ENCODE assay signal across 25 mouse cellular contexts in genomic region chr14:45661575-45661974, GRCm38 (mm10). TPM values are rescaled to one million over a fixed set of nuclear protein-coding genes. Genes with fewer than 3 reads are reported as not detected.
DNase-seq lines count a peak whose midpoint lies in the region; ATAC-seq and TF ChIP-seq lines count a peak whose summit lies in the region.
"Had no signal": no experiment of that assay in that cellular context is flagged by ENCODE, and none has a peak within 500 bp of the region (broad histone marks: within the 10 kb centered on the region; RNA-seq: fewer than 3 reads in every experiment).

No protein-coding gene starts in this region.

- no peaks in the 10 kb centered on the region for H3K9me3 ChIP-seq in forebrain, embryonic 16.5 days (ENCODE audit: control insufficient read depth, low read length)
- H3K9me3 ChIP-seq in forebrain, embryonic 11.5 days (ENCODE audit: control insufficient read depth, low read length): no peaks in the 10 kb centered on the region
- H3K9me3 ChIP-seq in lung, postnatal 0 days (ENCODE audit: low read length): no peaks in the 10 kb centered on the region
- H3K9me3 ChIP-seq: embryonic facial prominence, embryonic 12.5 days; G1E; heart, embryonic 15.5 days; hindbrain, embryonic 10.5 days; intestine, embryonic 15.5 days had no signal

- peaks cover 6% of the 10 kb centered on the region for H3K4me1 ChIP-seq in forebrain, embryonic 16.5 days (replicated peaks; ENCODE audit: control insufficient read depth, insufficient read depth, low read length)
- H3K4me1 ChIP-seq in forebrain, embryonic 11.5 days (replicated peaks; ENCODE audit: control insufficient read depth, insufficient read depth, low read length): peaks cover 4% of the 10 kb centered on the region; the same call in 1 of the 2 replicates
- peaks cover 6% of the 10 kb centered on the region; the same call in 1 of the 2 replicates for H3K4me1 ChIP-seq in lung, postnatal 0 days (ENCODE audit: insufficient read depth, low read depth, low read length)

- H3K4me3 ChIP-seq in forebrain, embryonic 16.5 days (replicated peaks; ENCODE audit: low read length): no peak overlapping the region
- H3K4me3 ChIP-seq in forebrain, embryonic 11.5 days (ENCODE audit: low read depth, low read length): no peak overlapping the region
- no peak overlapping the region for H3K4me3 ChIP-seq in lung, postnatal 0 days (ENCODE audit: low read depth, low read length)
- H3K4me3 ChIP-seq: embryonic facial prominence, embryonic 12.5 days; gastrocnemius, adult 2 months; heart, embryonic 15.5 days; hindbrain, embryonic 10.5 days; intestine, embryonic 15.5 days had no signal

- no peak overlapping the region for H3K9ac ChIP-seq in forebrain, embryonic 16.5 days (replicated peaks; ENCODE audit: low read depth, low read length)
- no peak overlapping the region for H3K9ac ChIP-seq in forebrain, embryonic 11.5 days (ENCODE audit: low read length)
- no peak overlapping the region for H3K9ac ChIP-seq in lung, postnatal 0 days (replicated peaks; ENCODE audit: low read depth)
- H3K9ac ChIP-seq: embryonic facial prominence, embryonic 12.5 days; heart, embryonic 15.5 days; hindbrain, embryonic 14.5 days; intestine, embryonic 15.5 days had no signal

- H3K27me3 ChIP-seq in forebrain, embryonic 16.5 days (replicated peaks; ENCODE audit: control insufficient read depth, insufficient read depth, low read length): no peaks in the 10 kb centered on the region
- H3K27me3 ChIP-seq in forebrain, embryonic 11.5 days (ENCODE audit: control insufficient read depth, insufficient read depth, low read length): no peaks in the 10 kb centered on the region
- H3K27me3 ChIP-seq in lung, postnatal 0 days (replicated peaks; ENCODE audit: insufficient read depth, low read length): no peaks in the 10 kb centered on the region
- H3K27me3 ChIP-seq: embryonic facial prominence, embryonic 12.5 days; heart, embryonic 15.5 days; intestine, embryonic 15.5 days had no signal

- H3K36me3 ChIP-seq in forebrain, embryonic 16.5 days (ENCODE audit: control insufficient read depth, insufficient read depth): no peaks in the 10 kb centered on the region
- no peaks in the 10 kb centered on the region for H3K36me3 ChIP-seq in forebrain, embryonic 11.5 days (ENCODE audit: control insufficient read depth, insufficient read depth, low read length)
- no peaks in the 10 kb centered on the region for H3K36me3 ChIP-seq in lung, postnatal 0 days (ENCODE audit: insufficient read depth, low read length)
- H3K36me3 ChIP-seq: embryonic facial prominence, embryonic 12.5 days; G1E; heart, embryonic 15.5 days; hindbrain, embryonic 10.5 days; intestine, embryonic 15.5 days had no signal

- TF ChIP-seq EP300 in lung, postnatal 0 days (IDR thresholded peaks at IDR 0.05): no peak

- H3K4me2 ChIP-seq in forebrain, embryonic 16.5 days (ENCODE audit: low read length): no peak overlapping the region
- no peak overlapping the region for H3K4me2 ChIP-seq in forebrain, embryonic 11.5 days (ENCODE audit: low read depth, low read length, severe bottlenecking)
- no peak overlapping the region for H3K4me2 ChIP-seq in lung, postnatal 0 days (replicated peaks; ENCODE audit: low read depth, low read length)
- H3K4me2 ChIP-seq: embryonic facial prominence, embryonic 12.5 days; heart, embryonic 11.5 days; heart, embryonic 15.5 days; hindbrain, embryonic 14.5 days; intestine, embryonic 15.5 days had no signal

- ATAC-seq in forebrain, embryonic 16.5 days: no peak
- no peak for ATAC-seq in forebrain, embryonic 11.5 days (replicated peaks; ENCODE audit: low FRiP score)
- no peak for ATAC-seq in lung, postnatal 0 days
- ATAC-seq: CD4-positive, CD25-positive, alpha-beta regulatory T cell, adult 4 months; intestine, embryonic 15.5 days had no signal

- H3K27ac ChIP-seq in forebrain, embryonic 16.5 days (ENCODE audit: low read length): 0 out of 2 replicates have a peak overlapping the region, but pooled peaks have one; percentile 5
- H3K27ac ChIP-seq in forebrain, embryonic 11.5 days (ENCODE audit: low read depth, low read length): no peak overlapping the region
- H3K27ac ChIP-seq in lung, postnatal 0 days (ENCODE audit: low read length): no peak overlapping the region
- H3K27ac ChIP-seq: embryonic facial prominence, embryonic 12.5 days; gastrocnemius, adult 2 months; heart, embryonic 15.5 days; hindbrain, embryonic 10.5 days; hindbrain, embryonic 14.5 days; intestine, embryonic 15.5 days had no signal

- 18% methylated on average over 5 of the region's 5 CpGs for WGBS in forebrain, embryonic 16.5 days
- WGBS in forebrain, embryonic 11.5 days: 47% methylated on average over 5 of the region's 5 CpGs
- 32% methylated on average over 5 of the region's 5 CpGs for WGBS in lung, postnatal 0 days

- TF ChIP-seq CTCF in lung, postnatal 0 days (IDR thresholded peaks at IDR 0.05): no peak

- peak; percentile 10 for DNase-seq in adrenal gland, adult 2 months
- DNase-seq in adrenal gland, adult 8-10 months: no peak
- no peak for DNase-seq in forebrain, embryonic 11.5 days (ENCODE audit: low spot score)
- peak; percentile 38 for DNase-seq in lung, postnatal 0 days (ENCODE audit: low spot score)
- no peak for DNase-seq in lung, adult 18-20 months
- no peak for DNase-seq in c-Kit-positive CD71-positive TER-119-positive erythroid progenitor cells, embryonic 14.5 days (ENCODE audit: low spot score)
- DNase-seq: adrenal gland, postnatal 36 days; B cell, adult 2 months; cerebellum, adult 11-12 months; cerebellum, adult 9-10 months; cerebellum, postnatal 25 days; gastrocnemius, adult 2 months; gastrocnemius, postnatal 36 days; heart, adult 18-20 months; heart, postnatal 14 days; kidney, adult 18-20 months had no signal

RNA-seq across cellular contexts. Expression of gene Ddhd1, which starts 3.6 kb away (rescaled TPM):
- total RNA-seq in adrenal gland, adult 2 months (2021): 10 to 100 TPM; 19.9 to 20.9 TPM
- polyA plus RNA-seq in adrenal gland, adult 2 months (2012; rRNA removed): 8.3 and 9.7 TPM in 2 replicates
- 10 to 100 TPM; 17.1 to 21.1 (median 18.9) TPM for total RNA-seq in adrenal gland, adult 8-10 months (2022)
- 16.8 and 18.2 TPM in 2 replicates for polyA plus RNA-seq in forebrain, embryonic 16.5 days (2015; fragmentation: Nextera tagmentation; extraction: Ambion mirVana)
- polyA plus RNA-seq in forebrain, embryonic 11.5 days (2014; fragmentation: Nextera tagmentation; extraction: Ambion mirVana): 12.7 and 13.1 TPM in 2 replicates
- 7.5 and 8.0 TPM in 2 replicates for polyA plus RNA-seq in lung, postnatal 0 days (2015; fragmentation: Nextera tagmentation; extraction: Ambion mirVana)

Comparison
In these comparisons a context has a peak if more than half of its experiments do, and no peak if none do; other contexts are left out.
1. DNase-seq: peak in adrenal gland, adult 2 months (single experiment) and lung, postnatal 0 days (single experiment); none in adrenal gland, adult 8-10 months (single experiment), forebrain, embryonic 11.5 days (single experiment), lung, adult 18-20 months (0 of 2) and c-Kit-positive CD71-positive TER-119-positive erythroid progenitor cells, embryonic 14.5 days (single experiment).